Mouse (Mus musculus) bone marrow macrophage, adult 2 months (primary cell): Measurements from ENCODE around the gene Pacs2.

Experiments
- CTCF ChIP-seq: IDR thresholded peaks from 2 replicates; pipeline ENCODE4 v1.5.1; 2012; ENCODE audit warnings: low read depth, mild to moderate bottlenecking, low read length, moderate library complexity
- POLR2A ChIP-seq: IDR thresholded peaks from 2 replicates; pipeline ENCODE4 v1.6.1; 2012; ENCODE audit warnings: mild to moderate bottlenecking, low read depth, low read length, borderline replicate concordance

- TF ChIP-seq CTCF, result no peak
- no peak for TF ChIP-seq POLR2A
Measured at GRCm38 (mm10) chr12:113069389-113069788, 55.1 kb downstream of the Pacs2 start.
